Mouse (Mus musculus) spleen, postnatal 10 days (tissue): Measurements from ENCODE around the gene Xpo6.

ENCODE experiments used
- DNase-seq, 2 experiments: peaks; one replicate each; pipeline ENCODE4 v3.0.0; 2021 to 2022; ENCODE audit warnings: low spot score in 2 of 2

Gene Xpo6

DNA sequence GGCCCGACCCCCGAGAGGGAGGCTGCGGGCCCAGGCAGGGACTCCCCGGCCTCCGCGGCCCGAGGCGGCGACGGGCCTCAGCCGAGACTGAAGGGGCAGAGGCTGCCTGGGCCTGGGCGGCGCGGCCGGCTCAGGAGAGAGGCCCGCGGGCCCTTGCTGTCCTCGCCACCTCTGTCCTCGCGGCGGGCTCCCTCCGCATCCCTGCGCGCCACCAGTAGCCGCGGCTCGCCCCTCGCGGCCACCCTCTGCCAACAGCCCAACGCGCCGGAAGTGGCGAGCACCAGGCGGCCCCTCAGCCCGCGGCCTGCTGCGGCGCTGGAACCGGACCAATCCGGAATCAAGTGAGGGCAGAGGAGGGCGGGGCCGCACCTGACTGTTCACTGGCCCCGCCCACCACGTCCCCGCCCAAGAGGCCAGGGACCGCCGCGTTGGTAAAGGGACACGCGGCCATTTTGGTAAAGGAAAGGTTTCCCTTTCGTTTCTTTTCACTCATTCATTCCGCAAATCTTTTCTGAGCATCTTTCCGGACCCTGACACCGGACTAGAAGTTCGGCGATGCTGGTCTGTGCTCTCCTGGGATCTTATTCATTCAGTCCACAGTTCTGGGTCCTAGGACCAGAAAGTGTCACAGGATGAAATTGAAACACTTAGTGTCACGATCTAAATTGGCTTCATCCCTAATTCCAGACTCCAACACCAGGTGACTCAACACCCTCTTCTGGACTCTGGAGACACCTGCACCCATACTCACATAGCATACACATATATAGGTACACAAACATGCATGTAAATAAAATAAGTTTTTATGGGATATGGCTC is at the start of gene Xpo6:
Gene Xpo6 (minus strand): TSS at position 324 of the 819 bp plus-strand sequence.
- peak; percentile 90 to 99 for DNase-seq

DNA sequence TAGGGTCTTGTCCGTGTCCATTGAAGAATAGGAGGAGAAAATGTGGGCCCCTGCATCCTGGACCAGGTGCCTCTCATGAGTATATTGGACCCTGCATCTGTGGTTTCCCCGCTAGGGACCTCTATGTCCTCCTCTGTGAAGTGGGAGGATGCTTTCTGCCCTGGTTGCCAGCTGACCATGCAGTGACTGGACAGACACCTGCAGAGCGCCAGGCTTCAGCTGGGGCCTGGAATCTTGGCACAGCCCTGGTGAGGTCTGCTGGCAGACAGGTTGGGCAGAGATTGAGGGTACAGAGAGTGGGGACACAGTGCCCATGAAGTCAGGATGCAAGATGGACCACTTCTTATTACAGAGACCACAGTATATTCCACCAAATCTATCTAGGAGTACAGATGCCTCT is 49.7 kb upstream of the Xpo6 start:
- DNase-seq: no peak

DNA sequence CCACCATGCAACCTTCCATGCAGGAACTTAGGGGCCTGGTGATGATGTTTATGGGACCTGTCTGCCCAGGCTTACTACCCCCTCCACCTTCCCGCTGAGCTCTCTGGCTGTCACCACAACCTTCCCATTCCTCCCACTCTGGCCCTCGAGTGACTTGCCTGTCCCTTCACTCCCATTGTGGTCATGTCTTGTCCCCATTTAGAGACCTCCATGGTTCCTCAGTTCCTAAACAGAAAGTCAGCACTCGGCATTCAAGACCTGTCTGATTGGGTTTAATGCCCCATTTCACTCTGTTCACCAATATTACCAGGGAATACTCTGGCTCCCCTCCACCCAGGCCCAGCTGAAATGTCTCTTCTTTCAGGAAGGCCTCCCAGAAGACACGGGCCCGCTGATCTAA is 48.8 kb upstream of the Xpo6 start:
- DNase-seq: no peak

DNA sequence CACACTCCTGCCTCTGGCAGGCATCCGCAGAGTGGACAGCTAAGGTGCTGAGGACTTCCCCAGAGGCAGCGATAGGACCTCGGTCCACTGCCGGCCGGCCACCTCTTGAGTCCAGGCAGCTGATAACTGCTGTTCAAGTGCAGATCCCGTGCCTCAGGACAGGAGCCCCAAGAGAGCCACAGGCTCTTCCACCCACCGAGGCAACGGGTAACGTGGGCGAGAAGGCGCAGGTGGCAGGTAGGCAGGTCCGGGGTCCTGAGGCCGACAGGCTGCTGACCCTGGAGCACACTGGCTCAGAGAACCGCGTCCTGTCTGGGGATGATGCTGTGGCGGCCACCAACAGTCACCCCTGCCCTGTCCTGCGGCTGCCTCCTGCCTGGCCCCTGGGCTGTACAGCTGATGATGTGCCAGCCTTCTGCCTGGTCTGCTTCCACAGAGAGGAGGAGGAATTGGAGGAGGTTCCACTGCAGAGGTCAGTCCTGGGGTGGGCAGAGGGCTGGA is 48.4 kb upstream of the Xpo6 start:
- no peak for DNase-seq

DNA sequence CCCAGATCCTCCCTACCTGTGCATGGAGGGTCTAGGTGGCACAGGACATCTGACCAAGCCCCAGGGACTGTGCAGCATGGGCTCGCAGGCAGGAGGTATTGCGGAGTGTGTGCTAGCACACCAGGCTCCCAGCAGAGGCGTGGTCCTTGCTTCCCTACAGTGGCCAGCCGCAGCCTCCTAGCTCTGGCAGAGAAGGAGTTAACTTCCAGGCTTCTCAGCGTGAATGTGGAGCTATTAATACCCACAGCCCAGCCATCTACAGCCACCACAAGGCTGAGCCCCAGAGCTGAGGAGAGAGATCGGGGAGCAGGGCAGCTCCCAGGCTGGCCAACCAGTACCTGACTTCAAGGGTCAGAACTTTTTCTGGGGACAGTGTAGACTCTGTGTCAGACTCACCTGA is 47.8 kb upstream of the Xpo6 start:
- DNase-seq: no peak

DNA sequence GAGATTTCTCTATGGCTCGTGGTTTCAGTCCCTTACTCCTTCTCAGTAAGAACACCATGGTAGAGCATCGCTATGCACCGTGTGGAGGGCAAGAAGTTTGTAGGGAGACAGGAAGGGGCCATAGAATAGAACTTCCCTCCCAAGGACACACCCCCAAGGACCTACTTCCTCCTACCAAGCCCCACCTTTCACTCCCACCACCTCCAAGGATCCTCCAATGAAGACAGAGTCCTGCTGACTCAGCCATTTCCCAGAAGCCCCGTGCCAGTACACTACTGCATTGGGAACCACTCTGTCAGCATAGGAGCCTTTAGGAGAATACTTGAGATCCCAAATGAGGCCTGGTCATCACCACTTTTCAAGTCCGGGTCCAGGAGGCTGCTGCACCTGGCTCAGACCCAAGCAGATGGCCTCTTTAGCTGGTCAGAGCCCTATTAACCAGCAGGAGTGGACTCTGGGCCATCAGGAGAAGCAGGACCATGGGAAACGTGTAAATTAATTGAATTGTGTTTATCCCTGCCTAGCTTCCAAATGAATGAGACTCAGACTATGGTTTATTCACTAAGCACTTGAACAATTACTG is 44.0 kb upstream of the Xpo6 start:
- no peak for DNase-seq

DNA sequence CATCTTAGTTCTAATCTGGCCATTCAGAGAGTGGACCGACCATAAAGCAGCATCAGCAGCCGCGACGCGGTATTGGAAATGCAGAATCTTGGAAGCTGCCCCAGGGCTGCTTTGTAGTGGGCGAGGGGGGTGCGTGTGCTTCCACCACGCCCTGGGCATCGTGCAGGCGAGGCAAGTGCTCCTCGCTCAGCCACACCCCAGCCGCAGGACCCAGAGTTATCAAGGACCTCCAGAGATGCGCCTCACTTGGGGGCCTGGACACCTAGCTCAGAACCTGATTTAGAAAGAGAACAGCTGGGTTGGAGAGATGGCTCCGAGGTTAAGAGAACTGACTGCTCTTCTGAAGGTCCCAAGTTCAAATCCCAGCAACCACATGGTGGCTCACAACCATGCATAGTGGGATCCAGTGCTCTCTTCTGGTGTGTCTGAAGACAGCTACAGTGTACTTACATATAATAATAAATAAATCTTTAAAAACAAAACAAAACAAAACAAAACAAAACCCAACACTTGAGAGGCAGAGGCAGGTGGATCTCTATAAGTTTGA is 40.6 kb upstream of the Xpo6 start:
- DNase-seq: no peak

DNA sequence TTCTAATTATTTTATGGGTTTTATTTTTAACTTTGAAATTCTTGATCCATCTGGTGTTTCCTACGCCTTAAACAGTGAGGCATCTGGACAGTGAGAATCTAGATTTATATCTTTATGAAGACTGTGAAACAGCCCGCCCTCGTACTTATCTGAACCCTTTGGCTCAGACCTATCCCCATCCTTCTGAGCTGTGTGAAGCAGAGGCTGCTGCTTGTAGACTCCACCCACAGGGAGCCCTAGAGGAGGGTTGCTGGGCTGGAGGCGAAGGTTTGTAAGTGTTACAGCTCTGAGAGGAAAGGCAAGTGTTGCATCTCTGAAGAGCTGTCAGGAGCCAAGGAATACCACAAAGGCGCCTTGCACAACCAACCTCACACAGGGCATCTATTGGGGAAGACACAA is 36.5 kb upstream of the Xpo6 start:
- no peak for DNase-seq

DNA sequence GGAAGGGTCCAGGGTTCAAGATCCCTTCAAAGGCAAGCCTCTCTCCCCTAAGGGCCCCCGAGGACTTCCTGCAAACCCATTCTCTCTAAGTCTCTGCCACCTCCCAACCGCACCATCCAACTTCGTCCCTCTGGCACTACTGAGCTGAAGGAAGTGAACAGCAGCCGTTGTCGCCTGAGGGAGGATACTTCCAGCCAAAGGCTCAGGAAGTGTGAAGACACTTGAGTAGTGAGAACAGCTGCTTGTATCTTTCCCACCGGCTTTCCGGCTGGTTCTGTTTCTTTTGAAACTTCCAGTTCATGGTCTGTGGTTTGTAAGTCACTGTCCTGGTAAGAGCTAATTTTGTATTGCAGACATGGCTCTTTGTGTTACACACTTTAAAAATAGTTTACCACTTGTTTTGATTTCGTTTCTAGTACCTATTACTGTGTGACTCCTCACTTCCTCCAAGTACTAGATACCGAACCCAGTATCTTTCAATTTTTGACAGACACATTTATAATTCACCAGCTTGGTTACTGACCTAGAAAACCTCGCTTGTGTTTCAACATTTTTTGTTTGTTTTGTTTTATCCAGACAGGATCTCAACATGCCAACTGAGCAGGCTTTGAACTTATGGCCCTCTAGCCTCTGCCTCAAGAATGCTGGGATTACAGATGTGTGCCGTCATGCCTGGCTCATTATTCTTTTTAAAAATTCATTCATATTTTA is 35.9 kb upstream of the Xpo6 start:
- DNase-seq: no peak

DNA sequence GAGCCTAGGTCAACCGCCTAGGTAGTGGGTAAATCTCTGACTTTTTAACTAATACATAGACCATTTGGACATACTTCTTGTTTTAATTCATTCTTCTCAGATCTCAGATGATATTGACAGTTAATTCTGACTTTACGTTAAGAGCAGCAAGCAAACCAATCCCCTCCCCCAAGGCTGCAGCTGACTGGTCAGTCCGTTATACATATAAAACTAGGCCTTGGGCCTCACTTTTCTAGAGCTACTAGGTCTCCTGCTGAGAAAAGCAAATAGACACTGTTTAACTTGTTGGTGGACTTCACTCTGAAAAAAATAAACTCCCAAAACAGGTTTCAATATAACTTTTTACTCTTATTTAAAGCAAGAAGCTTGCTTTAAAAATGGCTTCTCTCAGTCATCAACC is 34.3 kb upstream of the Xpo6 start:
- DNase-seq: no peak

DNA sequence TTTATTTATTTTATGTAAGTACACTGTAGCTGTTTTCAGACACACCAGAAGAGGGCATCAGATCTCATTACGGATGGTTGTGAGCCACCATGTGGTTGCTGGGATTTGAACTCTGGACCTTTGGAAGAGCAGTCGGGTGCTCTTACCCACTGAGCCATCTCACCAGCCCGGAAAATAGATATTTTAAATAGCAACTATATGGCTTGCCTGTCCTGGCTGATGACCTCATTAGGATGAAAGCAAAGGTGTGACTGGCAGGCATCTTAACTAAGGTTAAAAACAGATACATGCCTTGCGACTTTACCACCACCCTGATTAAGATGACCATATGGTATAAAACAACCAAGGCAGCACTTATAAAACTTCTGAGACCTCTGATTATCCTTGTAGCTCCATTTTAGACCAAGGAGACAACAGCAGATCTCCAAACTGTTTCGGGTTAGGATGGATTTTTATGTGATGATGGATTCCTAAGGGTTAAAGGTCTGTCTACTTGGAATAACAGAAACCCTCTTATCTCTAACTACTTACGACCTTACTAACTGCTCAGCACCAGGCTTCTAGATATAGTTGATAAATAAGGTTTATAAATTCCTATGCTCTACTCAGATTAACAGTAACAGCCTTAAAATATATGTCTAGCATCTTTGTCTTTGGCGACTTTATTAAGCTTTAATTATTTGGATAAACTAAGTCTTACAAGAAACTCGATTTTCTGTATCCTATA is 32.2 kb upstream of the Xpo6 start:
- no peak for DNase-seq

DNA sequence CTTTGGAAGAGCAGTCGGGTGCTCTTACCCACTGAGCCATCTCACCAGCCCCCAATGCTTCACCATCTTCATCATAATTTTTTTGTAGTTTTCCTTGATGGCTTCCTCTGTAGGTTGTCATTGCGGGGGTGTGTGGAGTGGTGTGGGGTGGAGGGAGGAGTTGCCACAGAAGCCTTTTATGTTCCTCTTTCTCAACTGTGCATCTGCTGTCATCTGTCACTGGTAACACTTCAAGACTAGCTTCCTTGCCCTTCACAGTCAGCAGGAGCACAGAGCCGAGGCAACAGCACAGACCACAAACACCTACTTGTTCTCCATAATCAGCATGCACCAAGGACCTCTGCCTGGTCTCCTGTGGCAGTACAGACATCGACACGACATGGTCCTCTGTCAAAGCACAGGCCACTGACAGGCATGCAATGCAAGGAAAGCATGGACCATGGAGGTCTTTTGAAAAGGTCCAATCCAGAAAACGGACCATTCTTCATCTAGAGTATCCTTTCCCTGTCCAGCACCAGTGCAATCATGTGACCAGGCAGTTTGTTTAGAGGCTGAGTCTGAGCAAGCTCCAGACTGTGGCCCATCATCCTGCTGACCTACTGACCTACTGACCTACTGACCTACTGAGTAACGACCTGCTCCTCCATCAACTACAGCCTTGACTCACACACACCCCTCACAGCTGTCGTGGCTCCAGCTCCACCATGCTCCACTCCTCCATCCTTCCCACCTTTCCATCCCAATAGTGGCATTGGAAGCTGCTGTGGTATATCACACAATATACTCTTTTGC is 30.3 kb upstream of the Xpo6 start:
- peak in 1 of 2 experiments; percentile 42 for DNase-seq

DNA sequence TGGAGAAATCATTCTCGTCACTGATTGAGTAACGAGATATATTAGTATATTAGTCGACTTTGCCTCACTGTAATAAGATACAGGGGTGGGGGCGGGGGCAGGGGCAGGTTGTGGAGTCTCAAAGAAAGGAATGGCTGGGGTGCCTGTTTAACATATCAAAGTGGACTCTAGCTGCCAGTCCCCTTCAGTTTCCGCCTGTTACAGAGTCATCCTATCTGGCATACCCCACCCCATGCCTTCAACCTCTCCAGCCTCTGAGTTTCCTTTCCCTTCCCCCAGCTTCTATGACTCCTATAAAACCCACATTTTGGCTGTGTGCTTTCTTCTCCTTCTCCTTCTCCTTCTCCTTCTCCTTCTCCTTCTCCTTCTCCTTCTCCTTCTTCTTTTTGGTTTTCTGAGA is 25.8 kb upstream of the Xpo6 start:
- DNase-seq: no peak

DNA sequence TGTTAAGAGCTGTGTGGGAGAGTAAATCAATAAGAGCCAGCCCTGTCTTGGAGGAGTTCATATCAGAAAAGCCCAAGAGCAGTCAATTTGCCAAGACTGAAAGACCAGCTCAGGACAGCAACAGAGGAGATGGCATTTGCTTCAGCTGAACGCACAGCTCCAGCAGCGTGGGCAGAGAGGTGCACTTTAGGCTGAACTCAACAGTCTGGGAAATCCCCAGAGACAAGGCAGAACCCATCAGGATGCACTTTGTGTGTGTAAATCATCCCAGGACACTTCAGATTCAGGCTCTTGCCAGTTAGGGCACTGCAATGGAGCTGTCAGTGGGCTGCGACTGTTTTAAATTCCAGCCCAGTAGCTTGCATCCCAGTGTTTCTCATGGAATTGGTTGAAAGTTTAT is 22.5 kb upstream of the Xpo6 start:
- no peak for DNase-seq

DNA sequence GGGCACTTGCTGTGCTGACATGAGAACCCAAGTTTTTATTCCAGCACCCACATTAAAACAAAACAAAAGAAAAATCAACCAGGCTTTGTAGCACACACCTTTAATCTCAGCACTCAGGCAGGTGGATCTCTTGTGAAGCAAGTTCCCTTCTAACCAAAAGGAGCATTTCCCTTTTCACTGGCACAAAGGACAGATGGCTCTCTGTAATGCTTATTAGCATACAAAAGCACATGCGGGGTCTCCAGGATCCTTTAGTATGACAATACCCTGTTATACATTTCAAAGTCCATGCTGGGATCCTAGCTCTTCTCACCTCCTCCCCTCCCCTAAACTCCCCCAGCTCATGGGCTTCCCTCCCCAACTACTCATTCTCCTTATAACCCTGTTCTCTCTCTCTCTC is 20.3 kb upstream of the Xpo6 start:
- no peak for DNase-seq

DNA sequence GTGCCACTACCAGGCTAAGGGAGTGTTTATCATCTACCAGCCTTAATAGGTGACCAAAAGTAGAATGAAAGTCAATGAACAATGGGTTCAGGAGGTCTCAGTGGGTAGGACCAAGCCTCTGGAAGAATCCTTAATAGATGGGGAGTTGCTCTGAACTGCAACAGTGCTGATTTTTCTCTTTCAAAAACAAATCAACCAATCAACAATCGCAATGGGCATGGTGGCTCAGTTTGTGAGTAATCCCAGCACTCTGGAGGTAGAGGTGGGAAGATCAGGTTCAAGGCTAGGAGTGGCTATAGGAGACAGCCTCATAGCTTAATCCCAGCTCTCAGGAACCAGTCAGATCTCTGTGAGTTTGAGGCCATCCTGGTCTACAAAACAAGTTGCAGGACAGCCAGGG is 18.0 kb upstream of the Xpo6 start:
- DNase-seq: no peak

DNA sequence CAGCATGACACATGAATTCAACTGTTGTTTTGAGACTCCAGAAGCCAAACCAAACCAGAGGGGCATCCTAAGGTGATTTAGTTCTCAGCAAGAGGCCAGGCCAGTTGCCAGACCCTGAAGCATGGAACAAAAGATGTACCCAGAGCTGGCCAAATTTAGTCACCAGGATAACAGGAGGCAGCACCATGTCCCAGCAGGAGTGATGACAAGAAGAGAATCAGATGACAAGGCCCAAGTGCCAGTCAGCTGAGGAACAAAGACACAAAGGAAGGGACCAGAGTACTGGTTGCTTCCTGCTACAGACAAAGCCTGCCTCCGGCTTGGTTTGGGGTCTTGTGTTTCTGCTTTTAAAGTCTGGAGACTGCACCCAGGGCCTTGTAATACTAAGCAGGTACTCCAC is 16.6 kb upstream of the Xpo6 start:
- DNase-seq: no peak

DNA sequence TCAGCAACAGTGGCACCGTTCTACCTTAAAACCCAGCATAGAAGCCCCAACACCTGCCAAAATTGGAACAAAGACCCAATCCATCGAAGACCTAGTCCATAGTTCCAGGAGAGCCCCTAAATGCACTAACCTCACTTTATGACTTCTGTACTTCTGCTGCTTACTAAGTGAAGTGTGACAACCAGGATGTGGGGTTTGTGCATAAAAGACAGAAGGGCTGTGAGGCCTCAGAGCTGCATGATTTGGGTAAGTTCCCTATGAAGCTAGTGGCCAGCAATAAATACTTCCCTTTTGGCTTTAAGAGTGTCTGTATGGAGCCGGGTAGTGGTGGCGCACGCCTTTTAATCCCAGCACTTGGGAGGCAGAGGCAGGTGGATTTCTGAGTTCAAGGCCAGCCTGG is 10.6 kb upstream of the Xpo6 start:
- peak in 1 of 2 experiments; percentile 24 for DNase-seq

DNA sequence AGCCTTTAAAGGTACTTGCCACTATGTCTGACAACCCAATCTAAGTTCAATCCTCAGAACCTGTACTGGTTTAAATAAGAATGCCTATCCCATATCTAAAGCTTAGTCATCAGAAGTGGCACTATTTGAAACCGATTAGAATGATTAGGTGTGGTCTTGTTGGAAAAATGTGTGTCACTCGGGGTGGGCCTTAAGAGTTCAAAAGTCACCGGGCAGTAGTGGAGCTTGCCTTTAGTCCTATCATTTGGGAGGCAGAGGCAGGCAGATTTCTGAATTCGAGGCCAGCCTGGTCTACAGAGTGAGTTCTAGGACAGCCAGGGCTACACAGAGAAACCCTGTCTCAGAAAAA is 670 bp upstream of the Xpo6 start:
- no peak for DNase-seq

DNA sequence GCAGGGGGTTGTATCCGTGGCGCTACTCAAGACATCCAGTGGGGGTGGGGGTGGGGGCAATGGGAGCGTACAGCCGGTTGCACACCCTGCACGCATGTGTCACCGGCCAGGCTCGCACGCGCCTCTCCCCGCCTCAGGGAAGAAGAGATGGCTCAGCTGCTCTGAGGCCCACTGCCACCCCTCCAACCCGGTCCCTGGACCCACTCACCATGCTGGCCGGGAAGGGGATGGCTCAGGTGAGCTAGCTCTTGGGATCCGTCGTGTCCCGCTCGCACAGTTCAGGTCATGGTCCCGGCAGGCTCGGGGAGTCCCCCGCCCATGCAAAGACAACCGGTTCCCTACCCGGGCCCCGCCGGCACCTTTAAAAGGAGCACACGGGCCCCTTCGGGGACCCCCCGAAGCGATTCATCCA is 604 bp downstream of the Xpo6 start:
- peak; percentile 64 to 72 for DNase-seq

DNA sequence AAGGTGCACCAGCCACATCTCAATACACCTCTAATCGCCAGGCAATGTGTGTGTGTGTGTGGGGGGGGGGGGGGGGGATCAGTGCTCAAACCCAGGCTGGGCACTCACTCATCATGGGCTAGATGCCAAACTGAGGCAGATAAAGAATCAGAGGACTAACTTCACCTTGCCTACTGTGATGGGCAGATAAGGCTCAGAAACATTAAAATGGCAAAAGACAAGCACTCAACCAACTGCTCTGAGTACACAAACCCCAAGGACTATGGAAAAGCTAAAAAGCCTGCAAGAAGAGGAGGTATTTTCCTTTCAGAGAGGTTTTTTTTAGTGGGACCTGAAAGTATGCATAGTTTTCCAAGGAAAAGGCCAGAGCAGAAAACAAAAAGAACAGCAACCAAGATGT is 1.4 kb downstream of the Xpo6 start:
- DNase-seq: no peak
